Mouse (Mus musculus) lung, postnatal 0 days (tissue): ENCODE data around the gene Pla2g6. TPM values are rescaled to one million over a fixed set of nuclear protein-coding genes. Genes with fewer than 3 reads are reported as not detected.
A peak's percentile ranks its signal among the peaks of the same experiment; 100 is the strongest.

Experiments
- ATAC-seq: fragments of 200-750 bp; cut with Nextera tagmentation; 2 replicates; pipeline ENCODE4 v1.8.0; 2017; ENCODE audit warnings: moderate library complexity
- DNase-seq: peaks from one replicate; pipeline ENCODE4 v3.0.0-alpha.2; 2016; ENCODE audit warnings: low spot score
- H3K27ac ChIP-seq: fragments of 300-500 bp; sonication (generic); 2 replicates; pipeline ENCODE4 v1.5.1; 2014; ENCODE audit warnings: antibody characterized with exemption, mild to moderate bottlenecking, low read length, mixed read lengths
- H3K27me3 ChIP-seq: fragments of 300-500 bp; sonication (generic); replicated peaks from 2 replicates; pipeline ENCODE4 v1.6.1; 2014; ENCODE audit warnings: low read length, mixed read lengths; ENCODE audit not compliant: insufficient read depth
- H3K36me3 ChIP-seq: fragments of 300-500 bp; sonication (generic); 2 replicates; pipeline ENCODE4 v1.6.1; 2014; ENCODE audit warnings: low read length, mixed read lengths; ENCODE audit not compliant: insufficient read depth
- H3K4me1 ChIP-seq: fragments of 300-500 bp; sonication (generic); 2 replicates; pipeline ENCODE4 v1.6.1; 2014; ENCODE audit warnings: antibody characterized with exemption, low read depth, low read length, mixed read lengths; ENCODE audit not compliant: insufficient read depth
- H3K4me2 ChIP-seq: fragments of 300-500 bp; sonication (generic); replicated peaks from 2 replicates; pipeline ENCODE4 v1.6.1; 2014; ENCODE audit warnings: low read depth, mild to moderate bottlenecking, low read length, moderate library complexity, mixed read lengths
- H3K4me3 ChIP-seq: fragments of 300-500 bp; sonication (generic); 2 replicates; pipeline ENCODE4 v1.5.1; 2014; ENCODE audit warnings: low read depth, low read length
- H3K9ac ChIP-seq: fragments of 300-500 bp; sonication (generic); replicated peaks from 2 replicates; pipeline ENCODE4 v1.6.1; 2014; ENCODE audit warnings: low read depth, mild to moderate bottlenecking
- H3K9me3 ChIP-seq: fragments of 300-500 bp; sonication (generic); 2 replicates; pipeline ENCODE4 v1.6.1; 2016; ENCODE audit warnings: low read length, mixed read lengths
- CTCF ChIP-seq: IDR thresholded peaks from 2 replicates; pipeline ENCODE4 v1.5.1; 2016; ENCODE audit warnings: antibody characterized with exemption, mild to moderate bottlenecking
- EP300 ChIP-seq: IDR thresholded peaks from 2 replicates; pipeline ENCODE4 v1.6.1; 2016; ENCODE audit warnings: antibody characterized with exemption, mild to moderate bottlenecking, control low read depth
- WGBS: fragments of 180-500 bp; shearing (Covaris S2); extraction: QIAGEN DNeasy Blood & Tissue Kit; methylation state at CpG from one replicate; pipeline ENCODE4 v1.1.7; 2014; 5-methylcytosine and 5-hydroxymethylcytosine counted together
- polyA plus RNA-seq: library from polyadenylated mRNA; unstranded; fragments of >200 nt; fragmentation: Nextera tagmentation; extraction: Ambion mirVana; gene quantifications from 2 replicates; pipeline ENCODE4 v1.2.1, GENCODE M21; 2015

Gene Pla2g6
- 11.8 and 13.7 TPM in 2 replicates for polyA plus RNA-seq

DNA sequence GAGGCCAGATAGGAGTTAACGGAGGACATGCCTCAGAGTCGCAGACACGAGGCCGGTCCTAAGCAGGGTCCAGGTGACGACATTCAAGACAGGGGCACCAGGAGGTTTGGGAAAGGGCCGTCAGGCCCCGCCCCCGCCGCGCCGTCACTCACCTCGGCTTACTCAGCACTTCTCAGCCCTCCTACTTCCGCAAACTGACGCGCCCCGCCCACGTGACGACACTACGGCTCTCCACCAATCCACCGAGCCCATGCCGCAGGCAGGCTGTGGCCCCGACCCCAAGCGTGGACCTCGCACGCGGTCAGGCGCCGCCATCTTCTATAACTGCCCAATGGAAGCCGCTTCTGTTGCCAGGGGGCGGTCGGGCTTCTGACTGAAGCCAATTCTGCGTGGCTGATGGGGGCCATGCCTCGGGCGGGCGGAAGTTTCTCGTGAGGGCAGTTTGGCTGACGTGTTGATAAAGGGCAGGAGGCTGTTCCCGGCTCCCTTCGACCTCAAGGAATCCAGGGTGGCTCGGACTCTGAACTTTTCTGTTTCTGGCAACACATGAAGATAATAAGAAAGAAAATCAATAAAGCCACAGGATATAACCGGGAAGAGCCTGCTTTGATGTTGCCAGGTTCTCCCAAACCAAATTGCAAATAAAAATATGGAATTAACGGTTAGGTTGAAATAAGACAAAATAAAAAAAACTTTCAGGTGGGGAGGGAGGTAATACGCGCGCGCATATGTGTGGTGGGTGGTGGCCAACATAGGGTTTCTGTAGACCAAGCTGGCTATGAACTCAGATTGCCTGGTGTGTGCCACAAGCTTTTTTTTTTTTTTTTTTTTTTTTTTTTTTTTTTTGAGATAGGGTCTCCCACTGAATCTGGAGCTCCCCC is at the start of gene Pla2g6:
Gene Pla2g6 (minus strand): TSS at position 333 of the 881 bp plus-strand sequence.
- H3K4me1 ChIP-seq = peaks cover 30% of the 10 kb centered on the region

DNA sequence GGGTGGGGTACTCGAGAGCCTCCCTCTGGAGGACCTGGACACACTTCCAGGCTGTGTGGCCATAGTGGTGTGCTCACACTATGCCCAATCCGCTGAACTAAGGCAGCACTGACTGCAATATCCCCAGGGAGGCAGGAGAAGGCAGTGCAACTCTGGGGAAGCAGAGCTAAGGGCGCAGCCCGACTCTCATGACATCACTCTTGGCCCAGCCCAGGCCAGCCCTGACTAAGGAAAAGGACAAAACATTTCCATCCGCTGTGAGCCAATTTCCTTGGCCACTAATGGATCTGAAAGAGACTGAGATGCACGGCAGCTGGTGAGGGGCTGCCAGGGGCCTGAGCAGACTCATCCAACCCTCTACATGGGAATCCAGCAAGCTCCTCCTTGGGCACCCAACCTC is 49.5 kb upstream of the Pla2g6 start:
- Histone ChIP-seq H3K9ac (no peak overlapping the region), H3K4me2 (no peak overlapping the region), H3K9me3 (no peaks in the 10 kb centered on the region), H3K27me3 (no peaks in the 10 kb centered on the region), H3K27ac (peak overlapping the region; percentile 81), H3K4me1 (no peaks in the 10 kb centered on the region), H3K4me3 (no peak overlapping the region), H3K36me3 (peaks cover 23% of the 10 kb centered on the region; the same call in 1 of the 2 replicates)
- 51% methylated on average over 6 of the region's 6 CpGs for WGBS
- DNase-seq = peak; percentile 95
- ATAC-seq = peak; percentile 95
- TF ChIP-seq EP300 = peak; percentile 64; the same call in 1 of the 2 replicates
- peak; percentile 89 for TF ChIP-seq CTCF

More for the DNA sequence above, at the start of gene Pla2g6:
- peak; percentile 27; the same call in 1 of the 2 replicates for TF ChIP-seq CTCF
- TF ChIP-seq EP300 = no peak
- H3K9ac ChIP-seq = peak within 1 kb of the TSS; percentile 46
- H3K36me3 ChIP-seq = no peaks in the 10 kb centered on the region
- peak; percentile 89 for ATAC-seq
- H3K9me3 ChIP-seq = no peaks in the 10 kb centered on the region
- peak; percentile 99 for DNase-seq
- H3K4me2 ChIP-seq = peak within 1 kb of the TSS; percentile 72
- no peaks in the 10 kb centered on the region for H3K27me3 ChIP-seq
- H3K4me3 ChIP-seq = peak within 1 kb of the TSS; percentile 46
- WGBS = 2% methylated on average over 45 of the region's 46 CpGs
- H3K27ac ChIP-seq = peak within 1 kb of the TSS; percentile 96

DNA sequence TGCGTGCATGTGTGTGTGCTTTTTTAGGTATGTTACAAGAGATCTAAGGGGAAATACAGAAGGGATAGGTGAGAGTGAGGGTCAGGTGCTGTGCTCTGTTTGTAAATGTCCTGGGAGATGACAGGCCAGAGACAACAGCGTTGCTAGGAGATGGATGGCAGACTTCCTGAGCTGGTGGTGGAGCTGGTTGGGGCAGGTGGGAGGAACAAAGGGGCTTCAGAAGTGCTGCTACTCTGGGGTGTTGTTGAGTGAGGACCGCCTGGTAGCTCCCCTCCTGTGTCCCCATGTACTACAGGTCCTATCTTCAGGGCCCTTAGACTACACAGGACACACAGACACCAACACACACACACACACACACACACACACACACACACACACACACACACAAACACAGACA is 46.6 kb upstream of the Pla2g6 start:
- H3K27me3 ChIP-seq = no peaks in the 10 kb centered on the region
- 42% methylated on average over 3 of the region's 3 CpGs for WGBS
- no peak overlapping the region for H3K27ac ChIP-seq
- no peak for ATAC-seq
- peaks cover 5% of the 10 kb centered on the region for H3K4me1 ChIP-seq
- H3K9ac ChIP-seq = no peak overlapping the region
- H3K9me3 ChIP-seq = no peaks in the 10 kb centered on the region
- H3K4me3 ChIP-seq = no peak overlapping the region
- no peak for TF ChIP-seq EP300
- no peak for TF ChIP-seq CTCF
- no peak for DNase-seq
- H3K4me2 ChIP-seq = no peak overlapping the region
- peaks cover 23% of the 10 kb centered on the region; the same call in 1 of the 2 replicates for H3K36me3 ChIP-seq

DNA sequence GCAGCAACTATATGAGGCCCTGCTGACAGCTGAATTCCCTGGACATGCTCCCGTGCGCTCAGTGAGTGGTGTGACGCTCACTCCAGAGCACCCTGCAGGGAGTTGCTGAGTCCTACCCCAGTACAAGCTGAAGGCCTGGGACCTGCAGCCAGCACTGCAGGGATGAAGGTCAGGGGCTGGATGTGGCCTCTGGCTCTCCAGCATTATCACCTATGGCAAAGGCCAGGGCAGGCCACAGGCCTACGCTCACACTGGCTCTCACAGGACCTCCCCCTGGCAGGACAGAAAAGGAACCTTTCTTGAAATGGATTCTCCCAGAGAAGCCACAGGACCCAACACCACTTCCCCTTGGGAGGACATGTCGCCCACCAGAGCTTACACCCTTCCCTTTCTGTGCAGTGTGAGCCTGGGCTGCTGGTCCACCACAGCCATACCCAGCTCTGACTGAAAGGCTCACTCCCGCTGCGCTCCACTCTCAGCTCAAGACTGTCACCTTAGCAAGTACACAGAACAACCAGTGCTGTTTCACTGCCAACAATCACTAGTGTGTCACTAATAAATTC is 42.2 kb upstream of the Pla2g6 start:
- H3K4me2 ChIP-seq = no peak overlapping the region
- 0 out of 2 replicates have a peak overlapping the region, but pooled peaks have one; percentile 23 for H3K9ac ChIP-seq
- H3K27me3 ChIP-seq = no peaks in the 10 kb centered on the region
- 74% methylated on average over 7 of the region's 7 CpGs for WGBS
- DNase-seq (no peak), ATAC-seq (no peak)
- H3K4me3 ChIP-seq = no peak overlapping the region
- H3K4me1 ChIP-seq = peaks cover 21% of the 10 kb centered on the region
- H3K9me3 ChIP-seq = no peaks in the 10 kb centered on the region
- peaks cover 9% of the 10 kb centered on the region; the same call in 1 of the 2 replicates for H3K36me3 ChIP-seq
- H3K27ac ChIP-seq = peak overlapping the region; percentile 95
- TF ChIP-seq CTCF = no peak
- no peak for TF ChIP-seq EP300

DNA sequence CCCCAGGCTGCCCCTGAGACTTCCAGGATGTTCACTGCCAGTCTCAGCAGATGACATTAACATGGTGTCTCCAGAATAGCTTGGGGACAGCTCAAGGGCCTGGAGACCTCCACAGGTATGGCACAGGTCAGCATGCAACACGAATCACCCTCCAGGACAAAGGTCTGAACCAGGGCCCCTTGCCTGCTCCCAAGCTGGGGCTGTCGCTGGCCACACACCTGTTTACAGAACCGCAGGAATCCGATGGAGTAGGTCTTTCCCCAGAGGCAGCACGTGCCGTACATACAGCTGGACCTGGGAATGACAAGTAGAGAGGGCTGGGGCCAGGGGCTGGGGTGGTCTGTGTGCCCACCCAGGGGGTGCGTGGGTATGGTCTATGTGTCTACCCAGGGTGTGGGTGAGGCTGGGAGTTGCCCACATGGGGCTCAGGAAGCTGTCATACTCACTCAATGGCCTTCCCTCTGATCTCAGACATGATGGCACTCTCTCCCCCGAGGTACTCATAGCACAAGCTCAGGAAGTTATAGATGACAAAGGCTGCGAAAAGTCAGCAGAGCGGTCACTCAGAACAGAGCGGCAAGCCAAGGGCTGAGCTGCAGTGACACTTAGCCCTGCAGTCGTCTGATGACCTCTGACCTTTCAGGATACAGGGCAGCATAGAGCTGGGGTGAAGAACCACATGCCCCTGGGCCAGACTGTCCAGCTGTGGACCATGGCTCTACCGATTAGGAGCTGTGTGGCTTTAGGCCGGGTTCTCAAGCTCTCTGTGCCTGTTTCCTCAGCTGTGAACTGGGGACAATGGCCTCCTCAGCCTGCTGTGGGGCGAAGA is 41.5 kb upstream of the Pla2g6 start:
- H3K4me2 ChIP-seq = no peak overlapping the region
- H3K9me3 ChIP-seq = no peaks in the 10 kb centered on the region
- no peak for TF ChIP-seq EP300
- TF ChIP-seq CTCF = no peak
- H3K27me3 ChIP-seq = no peaks in the 10 kb centered on the region
- H3K9ac ChIP-seq = 0 out of 2 replicates have a peak overlapping the region, but pooled peaks have one; percentile 23
- WGBS = 50% methylated on average over 15 of the region's 15 CpGs
- DNase-seq (peak; percentile 52), ATAC-seq (no peak)
- peaks cover 21% of the 10 kb centered on the region for H3K4me1 ChIP-seq
- H3K4me3 ChIP-seq = no peak overlapping the region
- H3K27ac ChIP-seq = peak overlapping the region; percentile 95
- peaks cover 16% of the 10 kb centered on the region; the same call in 1 of the 2 replicates for H3K36me3 ChIP-seq
